Mouse (Mus musculus) hindbrain, embryonic 13.5 days (tissue): ENCODE measurements around the gene Olfr701. TPM values are rescaled to one million over a fixed set of nuclear protein-coding genes. Genes with fewer than 3 reads are reported as not detected.

Source experiments
- ATAC-seq: fragments of 200-750 bp; cut with Nextera tagmentation; 2 replicates; pipeline ENCODE4 v1.8.0; 2017; ENCODE audit warnings: moderate TSS enrichment; ENCODE audit not compliant: low FRiP score
- H3K27ac ChIP-seq: fragments of 300-500 bp; sonication (generic); 2 replicates; pipeline ENCODE4 v1.5.1; 2015; ENCODE audit warnings: inconsistent platforms, mild to moderate bottlenecking, moderate library complexity
- H3K27me3 ChIP-seq: fragments of 300-500 bp; sonication (generic); 2 replicates; pipeline ENCODE4 v1.6.1; 2015; ENCODE audit warnings: mild to moderate bottlenecking, inconsistent platforms
- H3K36me3 ChIP-seq: fragments of 300-500 bp; sonication (generic); 2 replicates; pipeline ENCODE4 v1.6.1; 2015; ENCODE audit warnings: mild to moderate bottlenecking, inconsistent platforms
- H3K4me1 ChIP-seq: fragments of 300-500 bp; sonication (generic); replicated peaks from 2 replicates; pipeline ENCODE4 v1.6.1; 2015; ENCODE audit warnings: inconsistent platforms
- H3K4me2 ChIP-seq: fragments of 300-500 bp; sonication (generic); 2 replicates; pipeline ENCODE4 v1.6.1; 2015; ENCODE audit warnings: inconsistent platforms, mild to moderate bottlenecking, moderate library complexity
- H3K4me3 ChIP-seq: fragments of 300-500 bp; sonication (generic); 2 replicates; pipeline ENCODE4 v1.5.1; 2015; ENCODE audit warnings: mild to moderate bottlenecking, inconsistent platforms
- H3K9ac ChIP-seq: fragments of 300-500 bp; sonication (generic); 2 replicates; pipeline ENCODE4 v1.6.1; 2015; ENCODE audit warnings: mild to moderate bottlenecking, inconsistent platforms
- H3K9me3 ChIP-seq: fragments of 300-500 bp; sonication (generic); 2 replicates; pipeline ENCODE4 v1.6.1; 2016; ENCODE audit warnings: inconsistent platforms
- WGBS: fragments of 180-500 bp; shearing (Covaris S2); methylation state at CpG from one replicate; pipeline ENCODE4 v1.1.7; 2015; 5-methylcytosine and 5-hydroxymethylcytosine counted together
- polyA plus RNA-seq: library from polyadenylated mRNA; unstranded; fragments of >200 nt; fragmentation: Nextera tagmentation; extraction: Ambion mirVana; gene quantifications from 2 replicates; pipeline ENCODE4 v1.2.1, GENCODE M21; 2015

Gene Olfr701
- polyA plus RNA-seq: not detected in 2 replicates

DNA sequence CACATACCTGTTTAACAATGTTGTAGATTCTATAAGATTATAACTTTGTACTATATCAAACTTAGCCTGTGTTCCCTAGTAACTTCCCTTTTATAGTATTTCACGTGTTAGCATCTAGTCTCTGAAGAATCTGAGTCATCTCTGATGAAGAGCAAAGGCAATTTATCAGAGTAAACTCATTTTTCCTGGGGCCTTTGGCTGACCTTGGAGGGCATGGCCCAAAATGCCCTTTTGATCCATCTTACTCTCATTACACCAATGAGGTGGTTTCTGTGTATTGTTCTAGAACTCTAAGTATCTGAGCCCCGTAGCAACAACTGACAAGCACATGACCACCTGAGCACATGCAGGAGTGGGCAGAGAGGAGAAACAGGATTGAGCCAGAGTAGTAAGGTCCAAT is at the start of gene Olfr701:
TSS of gene Olfr701 (plus strand) at position 301 of the 400 bp plus-strand sequence.
- 77% methylated on average over 2 of the region's 2 CpGs for WGBS
- no peak within 1 kb of the TSS for H3K9ac ChIP-seq
- no peaks in the 10 kb centered on the region for H3K4me1 ChIP-seq
- H3K4me2 ChIP-seq: no peak within 1 kb of the TSS
- H3K36me3 ChIP-seq: no peaks in the 10 kb centered on the region
- H3K9me3 ChIP-seq: no peaks in the 10 kb centered on the region
- H3K27me3 ChIP-seq: no peaks in the 10 kb centered on the region
- no peak within 1 kb of the TSS for H3K27ac ChIP-seq
- no peak within 1 kb of the TSS for H3K4me3 ChIP-seq
- no peak for ATAC-seq

- H3K27me3 ChIP-seq: no peaks in the 10 kb centered on the region
- H3K4me3 ChIP-seq: no peak overlapping the region
- H3K4me1 ChIP-seq: no peaks in the 10 kb centered on the region
- H3K4me2 ChIP-seq: no peak overlapping the region
- H3K36me3 ChIP-seq: no peaks in the 10 kb centered on the region
- no peak for ATAC-seq
- no peaks in the 10 kb centered on the region for H3K9me3 ChIP-seq
- no peak overlapping the region for H3K27ac ChIP-seq
- H3K9ac ChIP-seq: no peak overlapping the region
These were observed 25.6 kb upstream of the Olfr701 start for GRCm38 (mm10) chr7:106788330-106788729.

DNA sequence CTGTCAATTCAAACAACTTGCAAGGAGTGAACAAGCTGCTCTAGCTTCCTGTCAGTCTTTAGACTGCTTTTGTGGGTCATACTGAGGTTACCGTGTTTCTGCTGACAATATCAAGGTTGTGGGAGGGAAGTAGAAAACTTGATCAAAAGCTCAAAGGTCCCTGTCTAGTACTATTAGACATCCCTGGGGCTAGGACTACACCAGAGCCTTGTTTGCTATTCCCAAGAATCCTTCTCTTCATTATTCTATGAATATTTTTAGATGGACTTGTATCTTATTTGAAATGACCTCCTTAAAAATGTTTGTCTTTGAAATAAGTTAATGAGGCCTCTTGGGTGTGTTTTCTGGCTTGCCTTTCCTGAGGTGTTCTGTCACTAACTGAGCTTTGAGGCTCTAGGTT is 20.8 kb upstream of the Olfr701 start, which contains the start of gene Olfr699:
TSS of gene Olfr699 (minus strand) at position 101 of the 400 bp plus-strand sequence.
- Histone ChIP-seq H3K4me2 (no peak within 1 kb of the TSS), H3K36me3 (no peaks in the 10 kb centered on the region), H3K27ac (no peak within 1 kb of the TSS), H3K4me1 (no peaks in the 10 kb centered on the region), H3K27me3 (no peaks in the 10 kb centered on the region), H3K9me3 (no peaks in the 10 kb centered on the region), H3K4me3 (no peak within 1 kb of the TSS), H3K9ac (no peak within 1 kb of the TSS)
- no peak for ATAC-seq
- 90% methylated on average over 1 of the region's 1 CpGs for WGBS

DNA sequence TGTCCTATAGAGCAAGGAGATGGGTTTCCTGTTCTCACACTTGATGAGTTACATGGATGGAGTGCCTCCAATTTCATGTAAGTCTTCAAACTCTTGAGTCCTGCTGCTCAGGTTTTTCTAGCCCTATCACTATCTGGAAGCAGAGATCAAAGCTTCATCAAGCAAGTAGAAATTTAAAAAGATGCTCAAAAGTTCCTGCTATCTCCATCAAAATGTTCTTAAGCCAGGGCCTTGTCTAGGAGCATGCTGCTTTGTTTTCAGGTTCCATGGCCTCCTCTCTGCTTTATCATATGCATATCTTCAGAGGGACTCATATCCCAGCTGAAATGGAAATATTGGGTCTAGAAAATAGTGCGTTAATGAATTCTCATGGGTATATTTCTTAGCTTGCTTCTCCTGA is 5.2 kb upstream of the Olfr701 start, which contains the start of gene Olfr700:
TSS of gene Olfr700 (minus strand) at position 101 of the 400 bp plus-strand sequence.
- 90% methylated on average over 1 of the region's 1 CpGs for WGBS
- no peaks in the 10 kb centered on the region for H3K9me3 ChIP-seq
- no peaks in the 10 kb centered on the region for H3K4me1 ChIP-seq
- H3K27me3 ChIP-seq: no peaks in the 10 kb centered on the region
- no peak within 1 kb of the TSS for H3K4me3 ChIP-seq
- no peak for ATAC-seq
- H3K4me2 ChIP-seq: no peak within 1 kb of the TSS
- no peak within 1 kb of the TSS for H3K9ac ChIP-seq
- H3K36me3 ChIP-seq: no peaks in the 10 kb centered on the region
- H3K27ac ChIP-seq: no peak within 1 kb of the TSS

DNA sequence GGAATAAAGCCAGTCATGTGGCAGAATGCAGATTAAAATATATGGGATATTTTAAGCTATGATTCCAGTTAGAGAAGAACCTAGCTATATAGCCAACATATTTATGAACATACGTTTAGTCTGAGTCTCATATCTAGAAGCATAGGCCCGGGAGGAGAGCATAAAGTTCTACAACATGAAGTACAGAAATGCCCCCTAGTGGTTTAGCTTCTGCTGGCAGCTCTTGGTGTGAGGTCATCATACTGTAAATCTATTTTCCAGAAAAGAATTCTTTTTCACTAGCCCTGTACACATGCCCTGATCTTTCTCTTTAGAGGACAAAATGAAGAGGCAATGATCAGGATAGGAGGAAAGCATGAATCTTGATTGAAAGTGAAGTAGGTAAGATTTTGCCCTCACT is 1.8 kb downstream of the Olfr701 start:
- ATAC-seq: no peak
- Histone ChIP-seq H3K27me3 (no peaks in the 10 kb centered on the region), H3K4me1 (no peaks in the 10 kb centered on the region), H3K4me2 (no peak overlapping the region), H3K4me3 (no peak overlapping the region), H3K9ac (no peak overlapping the region), H3K36me3 (no peaks in the 10 kb centered on the region), H3K9me3 (no peaks in the 10 kb centered on the region), H3K27ac (no peak overlapping the region)
- WGBS: 67% methylated on average over 2 of the region's 2 CpGs

- no peaks in the 10 kb centered on the region for H3K9me3 ChIP-seq
- H3K9ac ChIP-seq: no peak overlapping the region
- no peak overlapping the region for H3K27ac ChIP-seq
- no peaks in the 10 kb centered on the region for H3K4me1 ChIP-seq
- no peak for ATAC-seq
- H3K36me3 ChIP-seq: no peaks in the 10 kb centered on the region
- no peaks in the 10 kb centered on the region for H3K27me3 ChIP-seq
- H3K4me3 ChIP-seq: no peak overlapping the region
- no peak overlapping the region for H3K4me2 ChIP-seq
These were observed 4.5 kb downstream of the Olfr701 start for GRCm38 (mm10) chr7:106818414-106818813.

DNA sequence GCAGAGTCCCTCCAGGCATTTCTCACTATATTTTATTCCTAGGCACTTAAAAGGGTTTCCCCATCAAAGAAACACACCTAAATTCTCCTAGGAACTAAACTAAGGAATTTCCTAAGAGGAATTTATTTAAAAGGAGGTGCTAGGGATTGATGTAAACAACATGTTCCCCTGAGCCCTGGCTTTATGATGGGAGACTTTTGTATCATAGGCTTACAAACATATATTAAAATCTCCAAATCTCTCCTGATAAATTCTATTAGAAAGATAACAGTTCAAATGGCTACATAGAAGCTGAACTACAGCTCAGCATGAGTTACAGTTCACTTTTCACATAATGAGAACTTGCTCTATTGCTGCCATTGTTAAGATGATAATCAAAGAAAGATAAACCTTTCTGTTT is 19.9 kb downstream of the Olfr701 start, which contains the start of gene Olfr702:
TSS of gene Olfr702 (minus strand) at position 101 of the 400 bp plus-strand sequence.
- H3K9me3 ChIP-seq: no peaks in the 10 kb centered on the region
- H3K36me3 ChIP-seq: no peaks in the 10 kb centered on the region
- H3K4me3 ChIP-seq: no peak within 1 kb of the TSS
- H3K9ac ChIP-seq: no peak within 1 kb of the TSS
- H3K4me2 ChIP-seq: no peak within 1 kb of the TSS
- H3K4me1 ChIP-seq: no peaks in the 10 kb centered on the region
- ATAC-seq: no peak
- H3K27ac ChIP-seq: no peak within 1 kb of the TSS
- no peaks in the 10 kb centered on the region for H3K27me3 ChIP-seq

DNA sequence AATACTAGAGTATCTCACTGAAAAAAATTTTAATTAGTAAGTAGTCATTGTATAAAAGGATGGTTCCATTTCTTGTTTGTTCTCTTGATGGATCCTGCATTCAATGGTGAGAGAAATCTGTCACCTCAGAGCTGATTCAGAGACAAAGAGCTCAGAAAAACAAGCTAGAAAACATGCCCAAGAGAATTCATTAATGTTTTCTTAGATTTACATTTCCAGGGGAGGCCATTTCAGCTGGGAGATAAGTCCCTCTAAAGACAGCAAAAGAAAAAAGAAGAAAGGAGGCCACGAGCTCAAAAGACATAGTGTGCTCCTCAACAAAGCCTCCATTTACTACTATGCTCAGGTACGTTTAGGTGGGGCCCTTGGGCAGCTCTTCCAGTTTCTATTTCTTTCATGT is 29.1 kb downstream of the Olfr701 start, which contains the start of gene Olfr703:
TSS of gene Olfr703 (plus strand) at position 301 of the 400 bp plus-strand sequence.
- no peak within 1 kb of the TSS for H3K27ac ChIP-seq
- H3K9ac ChIP-seq: no peak within 1 kb of the TSS
- no peaks in the 10 kb centered on the region for H3K36me3 ChIP-seq
- H3K9me3 ChIP-seq: no peaks in the 10 kb centered on the region
- WGBS: 70% methylated on average over 2 of the region's 2 CpGs
- H3K4me1 ChIP-seq: no peaks in the 10 kb centered on the region
- ATAC-seq: no peak
- no peaks in the 10 kb centered on the region for H3K27me3 ChIP-seq
- no peak within 1 kb of the TSS for H3K4me3 ChIP-seq
- no peak within 1 kb of the TSS for H3K4me2 ChIP-seq

DNA sequence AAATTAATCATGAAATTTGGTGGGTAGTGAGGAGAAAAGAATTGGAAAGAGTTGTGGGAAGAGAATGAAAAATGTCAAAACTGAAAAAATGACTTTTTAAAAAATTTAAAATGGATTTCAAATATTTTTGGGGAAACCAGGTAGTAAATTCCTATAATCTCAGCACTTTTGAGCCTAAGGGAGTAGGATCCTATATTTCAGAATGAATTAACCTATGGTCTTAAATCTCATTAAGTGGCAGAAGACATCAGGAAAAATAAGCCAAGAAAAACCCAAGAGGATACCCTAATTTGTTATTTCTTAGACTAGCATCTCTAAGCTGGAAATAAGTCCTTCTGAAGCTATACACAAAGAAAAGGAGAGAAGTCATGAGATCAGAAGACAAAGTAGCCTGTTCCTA is 49.0 kb downstream of the Olfr701 start, which contains the start of gene Olfr704:
TSS of gene Olfr704 (plus strand) at position 301 of the 400 bp plus-strand sequence.
- Histone ChIP-seq H3K4me2 (no peak within 1 kb of the TSS), H3K27me3 (no peaks in the 10 kb centered on the region), H3K4me1 (no peaks in the 10 kb centered on the region), H3K36me3 (no peaks in the 10 kb centered on the region), H3K27ac (no peak within 1 kb of the TSS), H3K4me3 (no peak within 1 kb of the TSS), H3K9ac (no peak within 1 kb of the TSS), H3K9me3 (no peaks in the 10 kb centered on the region)
- no peak for ATAC-seq

Other genes starting within 250 kb of the Olfr701 start
- gene Olfr693, start 133.5 kb upstream of the Olfr701 start, polyA plus RNA-seq: not detected in 2 replicates
- not detected in 2 replicates for gene Olfr694, start 122.3 kb upstream of the Olfr701 start, polyA plus RNA-seq
- gene Olfr695, start 97.7 kb upstream of the Olfr701 start, polyA plus RNA-seq: not detected in 2 replicates
- not detected in 2 replicates for gene Olfr697, start 71.7 kb upstream of the Olfr701 start, polyA plus RNA-seq
- gene Olfr698, start 58.7 kb upstream of the Olfr701 start, polyA plus RNA-seq: not detected in 2 replicates
- gene Olfr699, start 20.9 kb upstream of the Olfr701 start, polyA plus RNA-seq: not detected in 2 replicates
- not detected in 2 replicates for gene Olfr700, start 5.3 kb upstream of the Olfr701 start, polyA plus RNA-seq
- not detected in 2 replicates for gene Olfr702, start 19.8 kb downstream of the Olfr701 start, polyA plus RNA-seq
- not detected in 2 replicates for gene Olfr703, start 29.2 kb downstream of the Olfr701 start, polyA plus RNA-seq
- not detected in 2 replicates for gene Olfr704, start 49.1 kb downstream of the Olfr701 start, polyA plus RNA-seq
- not detected in 2 replicates for gene Olfr705, start 62.8 kb downstream of the Olfr701 start, polyA plus RNA-seq
- gene Olfr706, start 74.0 kb downstream of the Olfr701 start, polyA plus RNA-seq: not detected in 2 replicates
- gene Olfr707, start 87.1 kb downstream of the Olfr701 start, polyA plus RNA-seq: not detected in 2 replicates
- not detected in 2 replicates for gene Olfr1532-ps1, start 93.9 kb downstream of the Olfr701 start, polyA plus RNA-seq
- gene Olfr709-ps1, start 118.1 kb downstream of the Olfr701 start, polyA plus RNA-seq: not detected in 2 replicates
- not detected in 2 replicates for gene Olfr710, start 134.2 kb downstream of the Olfr701 start, polyA plus RNA-seq
- gene Olfr6, start 149.8 kb downstream of the Olfr701 start, polyA plus RNA-seq: not detected in 2 replicates
- gene Olfr711, start 161.3 kb downstream of the Olfr701 start, polyA plus RNA-seq: not detected in 2 replicates
- not detected in 2 replicates for gene Olfr2, start 191.9 kb downstream of the Olfr701 start, polyA plus RNA-seq
- not detected in 2 replicates for gene Olfr713, start 217.0 kb downstream of the Olfr701 start, polyA plus RNA-seq